Mouse (Mus musculus) liver, embryonic 14 days (tissue): ENCODE results near the gene Cited1. TPM values are rescaled to one million over a fixed set of nuclear protein-coding genes. Genes with fewer than 3 reads are reported as not detected.

Experiments
- polyA plus RNA-seq: library from polyadenylated mRNA; depleted of rRNA; stranded (reverse); fragments of >200 nt; gene quantifications from 2 replicates; pipeline ENCODE4 v1.2.3, GENCODE M21; 2012; rRNA removed

Cited1 gene
- polyA plus RNA-seq, result 40.8 and 52.6 TPM in 2 replicates

DNA sequence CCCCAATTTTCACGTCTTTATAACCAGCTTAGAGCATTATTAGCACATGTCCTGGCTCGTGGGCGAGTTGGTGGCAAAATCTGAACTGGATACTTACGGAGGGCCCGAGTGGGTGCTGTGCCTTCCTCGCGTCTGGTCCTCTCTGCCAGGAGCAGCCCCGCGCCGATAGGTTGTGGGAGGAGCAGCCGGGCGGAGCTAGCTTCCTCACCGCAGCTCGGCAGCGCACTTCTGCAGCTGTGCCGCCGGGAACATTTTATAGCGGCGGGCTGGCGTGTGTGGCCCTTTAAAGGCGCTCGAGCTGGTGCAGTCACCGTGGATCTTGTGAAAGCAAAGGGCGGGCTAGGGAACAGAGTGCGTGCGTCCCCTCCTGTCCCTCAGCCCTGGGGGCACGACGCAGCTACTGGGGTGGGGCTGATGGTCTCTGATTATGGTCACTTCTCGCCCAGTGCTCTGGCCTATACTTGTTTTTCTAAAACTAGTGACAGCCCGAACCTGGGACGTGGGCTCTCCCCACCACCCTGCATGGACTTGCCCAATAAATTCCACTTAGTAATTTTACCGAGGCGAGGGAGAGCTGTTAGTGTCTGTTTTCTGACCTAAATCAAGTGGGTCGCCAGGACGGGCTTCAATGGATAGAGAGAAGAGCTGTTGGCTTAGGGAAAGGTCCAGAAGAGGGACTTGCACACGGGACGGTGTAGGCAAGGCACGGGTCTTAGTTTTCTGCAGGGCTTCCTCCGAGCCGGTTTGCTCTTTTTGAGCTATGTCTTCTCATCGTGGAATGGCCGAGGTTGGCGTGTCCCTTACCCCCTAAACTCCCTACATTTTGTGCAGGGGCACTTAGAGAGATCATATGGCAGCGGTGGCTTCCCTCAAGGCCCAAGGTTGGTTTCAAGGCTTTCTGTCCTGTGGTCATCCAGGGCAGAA is at the start of gene Cited1:
Gene Cited1 (minus strand): TSS at position 245 of the 924 bp plus-strand sequence.

Other genes starting within 250 kb of the Cited1 start
- 0.86 and 1.0 TPM in 2 replicates for gene Rtl5, start 180.9 kb downstream of the Cited1 start, polyA plus RNA-seq
- 58.3 and 64.4 TPM in 2 replicates for gene Pin4, start 132.7 kb downstream of the Cited1 start, polyA plus RNA-seq
- 5.4 and 6.9 TPM in 2 replicates for gene Ercc6l, start 95.1 kb downstream of the Cited1 start, polyA plus RNA-seq
- gene Rps4x, start 62.8 kb downstream of the Cited1 start, polyA plus RNA-seq, result 1,060 and 1,255 TPM in 2 replicates